Mouse (Mus musculus) natural killer cell, adult 2 months (primary cell): ENCODE measurements at regions not wholly inside any gene's neighbourhood (a gene's known extent, or its start where the extent isn't known, plus 50 kb on each side); places are given as distances from the start of the nearest gene placed in this dataset.

Experiments used
- DNase-seq, 2 experiments: peaks; one replicate each; pipeline ENCODE4 v3.0.0; 2022; ENCODE audit warnings: low spot score in 2 of 2

- no peak for DNase-seq
Observed at GRCm38 (mm10) chr13:60061589-60061988, 115.6 kb downstream of the Gas1 start.

- no peak for DNase-seq
Observed at GRCm38 (mm10) chr13:60057761-60058274, 119.3 kb downstream of the Gas1 start.

- no peak for DNase-seq
Observed at GRCm38 (mm10) chr13:60054531-60054930, 122.6 kb downstream of the Gas1 start.

- DNase-seq = no peak
Observed at GRCm38 (mm10) chr13:60054081-60054480, 123.1 kb downstream of the Gas1 start.

GRCm38 (mm10) chr13:60051866-60052265 is 125.3 kb downstream of the Gas1 start:
- DNase-seq = no peak

- no peak for DNase-seq
Observed at GRCm38 (mm10) chr13:60050799-60051580, 126.2 kb downstream of the Gas1 start.

GRCm38 (mm10) chr13:60049703-60050102 is 127.5 kb downstream of the Gas1 start:
- DNase-seq = no peak

- DNase-seq = no peak
Observed at GRCm38 (mm10) chr13:60047791-60048730, 129.1 kb downstream of the Gas1 start.

GRCm38 (mm10) chr13:60045752-60046151 is 131.4 kb downstream of the Gas1 start:
- DNase-seq = no peak

- DNase-seq = no peak
Observed at GRCm38 (mm10) chr13:60044876-60045275, 132.3 kb downstream of the Gas1 start.

- no peak for DNase-seq
Observed at GRCm38 (mm10) chr13:60042443-60042842, 134.7 kb downstream of the Gas1 start.

- DNase-seq = no peak
Observed at GRCm38 (mm10) chr13:60035536-60036130, 141.5 kb downstream of the Gas1 start.

- no peak for DNase-seq
Observed at GRCm38 (mm10) chr13:60033116-60033515, 144.0 kb downstream of the Gas1 start.

GRCm38 (mm10) chr13:60032586-60032985 is 144.6 kb downstream of the Gas1 start:
- DNase-seq = no peak

- no peak for DNase-seq
Observed at GRCm38 (mm10) chr13:60029591-60029990, 147.6 kb downstream of the Gas1 start.

GRCm38 (mm10) chr13:60020175-60020487 is 157.0 kb downstream of the Gas1 start:
- no peak for DNase-seq

- DNase-seq = no peak
Observed at GRCm38 (mm10) chr13:60019291-60020174, 157.6 kb downstream of the Gas1 start.

GRCm38 (mm10) chr13:60015854-60016366 is 161.3 kb downstream of the Gas1 start:
- DNase-seq = no peak

- DNase-seq = no peak
Observed at GRCm38 (mm10) chr13:60012046-60012813, 164.9 kb downstream of the Gas1 start.

- DNase-seq = no peak
Observed at GRCm38 (mm10) chr13:60011092-60011491, 166.1 kb downstream of the Gas1 start.
